ENCODE assay signal across 15 mouse cellular contexts in genomic region chr9:114536628-114537027, GRCm38 (mm10). TPM values are rescaled to one million over a fixed set of nuclear protein-coding genes. Genes with fewer than 3 reads are reported as not detected.
DNase-seq lines count a peak whose midpoint lies in the region; ATAC-seq and TF ChIP-seq lines count a peak whose summit lies in the region.
"Had no signal": no experiment of that assay in that cellular context is flagged by ENCODE, and none has a peak within 500 bp of the region (broad histone marks: within the 10 kb centered on the region; RNA-seq: fewer than 3 reads in every experiment).

No protein-coding gene starts in this region.

- no peak for TF ChIP-seq POLR2A in thymus, adult 2 months (IDR thresholded peaks at IDR 0.05; ENCODE audit: control insufficient read depth, extremely low read depth, insufficient read depth, low read length, poor library complexity)

- H3K27ac ChIP-seq in intestine, embryonic 15.5 days, result no peak overlapping the region
- H3K27ac ChIP-seq in intestine, postnatal 0 days (ENCODE audit: low read depth, low read length), result no peak overlapping the region
- no peak overlapping the region; the same call in 1 of the 2 replicates for H3K27ac ChIP-seq in thymus, adult 2 months (ENCODE audit: control insufficient read depth, insufficient read depth, low read length)

- 32% methylated on average over 2 of the region's 2 CpGs for WGBS in intestine, embryonic 15.5 days
- WGBS in intestine, postnatal 0 days, result 46% methylated on average over 2 of the region's 2 CpGs
- 97% methylated on average over 2 of the region's 2 CpGs for WGBS in thymus, adult 2 months

- H3K4me2 ChIP-seq in intestine, embryonic 15.5 days (replicated peaks), result no peak overlapping the region
- no peak overlapping the region for H3K4me2 ChIP-seq in intestine, postnatal 0 days (replicated peaks; ENCODE audit: low read depth)

- DNase-seq in 3T3-L1 (ENCODE audit: low read depth, low spot score) (peak; percentile 61), ES-CJ7 (ENCODE audit: low read depth, low spot score) (peak; percentile 53)
- DNase-seq in forelimb bud, embryonic 11.5 days (ENCODE audit: low read depth, low spot score), result peak; percentile 61
- DNase-seq in yolk sac, embryonic 10.5 days (ENCODE audit: low spot score), result no peak
- no peak for DNase-seq in thymus, adult 2 months
- DNase-seq in layer of hippocampus, postnatal 14 days (ENCODE audit: low spot score in 2 of 2), result no peak
- DNase-seq: adrenal gland, postnatal 25 days; cerebellum, adult 11-12 months; thymus, postnatal 4 days had no signal

- ATAC-seq in intestine, embryonic 15.5 days, result peak; percentile 45
- ATAC-seq in intestine, postnatal 0 days, result no peak
- ATAC-seq: inflammation-experienced regulatory T-cells, adult 6 months had no signal

- 0 out of 2 replicates have a peak overlapping the region, but pooled peaks have one; percentile 3 for H3K9ac ChIP-seq in intestine, embryonic 15.5 days
- H3K9ac ChIP-seq in intestine, postnatal 0 days (ENCODE audit: low read depth, low read length), result no peak overlapping the region

- H3K4me1 ChIP-seq in intestine, embryonic 15.5 days (replicated peaks), result peaks cover 18% of the 10 kb centered on the region
- 0 out of 2 replicates have a peak, but pooled peaks cover 7% of the 10 kb centered on the region for H3K4me1 ChIP-seq in intestine, postnatal 0 days (replicated peaks; ENCODE audit: control insufficient read depth, insufficient read depth, low read length)
- no peaks in the 10 kb centered on the region for H3K4me1 ChIP-seq in thymus, adult 2 months (replicated peaks; ENCODE audit: control insufficient read depth, insufficient read depth, low read length)

- no peak overlapping the region for H3K4me3 ChIP-seq in intestine, embryonic 15.5 days (replicated peaks)
- no peak overlapping the region for H3K4me3 ChIP-seq in intestine, postnatal 0 days (ENCODE audit: low read depth, low read length)
- no peak overlapping the region for H3K4me3 ChIP-seq in thymus, adult 2 months (ENCODE audit: control insufficient read depth, insufficient read depth, low read length)

- H3K36me3 ChIP-seq in intestine, embryonic 15.5 days, result no peaks in the 10 kb centered on the region
- no peaks in the 10 kb centered on the region for H3K36me3 ChIP-seq in intestine, postnatal 0 days (ENCODE audit: control insufficient read depth, insufficient read depth)
- H3K36me3 ChIP-seq in thymus, adult 2 months (ENCODE audit: control insufficient read depth, insufficient read depth, low read length), result no peaks in the 10 kb centered on the region

- H3K9me3 ChIP-seq in intestine, embryonic 15.5 days, result no peaks in the 10 kb centered on the region
- H3K9me3 ChIP-seq in intestine, postnatal 0 days (ENCODE audit: control insufficient read depth), result no peaks in the 10 kb centered on the region

- no peak for TF ChIP-seq CTCF in intestine, postnatal 0 days (IDR thresholded peaks at IDR 0.05; ENCODE audit: low read depth)
- no peak for TF ChIP-seq CTCF in thymus, adult 2 months (IDR thresholded peaks at IDR 0.05; ENCODE audit: borderline replicate concordance, control insufficient read depth, extremely low read depth, insufficient read depth, low read length, poor library complexity)

- H3K27me3 ChIP-seq in intestine, embryonic 15.5 days (replicated peaks), result no peaks in the 10 kb centered on the region
- no peaks in the 10 kb centered on the region for H3K27me3 ChIP-seq in intestine, postnatal 0 days (replicated peaks; ENCODE audit: control insufficient read depth, insufficient read depth, low read length)
- H3K27me3 ChIP-seq in thymus, adult 2 months (ENCODE audit: control insufficient read depth, insufficient read depth, low read length), result no peaks in the 10 kb centered on the region

RNA-seq across cellular contexts. Expression of gene C130032M10Rik, which starts 21.1 kb away (rescaled TPM):
- polyA plus RNA-seq in intestine, embryonic 15.5 days (2015; fragmentation: Nextera tagmentation; extraction: Ambion mirVana), result 0.48 and 0.58 TPM in 2 replicates
- polyA plus RNA-seq in intestine, postnatal 0 days (2015; fragmentation: Nextera tagmentation; extraction: Ambion mirVana), result not detected in 2 replicates
- polyA plus RNA-seq in thymus, adult 2 months (2012; rRNA removed), result not detected in 2 replicates
- not detected for total RNA-seq in layer of hippocampus, postnatal 14 days (2021)
- total RNA-seq: adrenal gland, postnatal 25 days; left cerebral cortex, adult 18-20 months; MEL had no signal
- polyA plus RNA-seq: gonadal fat pad, adult 2 months; inflammation-experienced regulatory T-cells, adult 6 months had no signal

RNA-seq across cellular contexts. Expression of gene Trim71, which starts 27.5 kb away (rescaled TPM):
- polyA plus RNA-seq in intestine, embryonic 15.5 days (2015; fragmentation: Nextera tagmentation; extraction: Ambion mirVana), result 4.1 TPM in 2 replicates
- polyA plus RNA-seq in intestine, postnatal 0 days (2015; fragmentation: Nextera tagmentation; extraction: Ambion mirVana), result 1.5 and 2.0 TPM in 2 replicates
- 0.03 TPM in 1 of 2 replicates, not detected in the other for polyA plus RNA-seq in thymus, adult 2 months (2012; rRNA removed)
- under 1 TPM; 0.50 to 0.69 TPM for total RNA-seq in layer of hippocampus, postnatal 14 days (2021)
- total RNA-seq: MEL had no signal
- polyA plus RNA-seq: gonadal fat pad, adult 2 months had no signal

RNA-seq across cellular contexts. Expression of gene Ccr4, which starts 31.9 kb away (rescaled TPM):
- polyA plus RNA-seq in intestine, embryonic 15.5 days (2015; fragmentation: Nextera tagmentation; extraction: Ambion mirVana), result 0.56 and 0.63 TPM in 2 replicates
- polyA plus RNA-seq in intestine, postnatal 0 days (2015; fragmentation: Nextera tagmentation; extraction: Ambion mirVana), result 2.3 TPM in 2 replicates
- 88.6 and 94.5 TPM in 2 replicates for polyA plus RNA-seq in thymus, adult 2 months (2012; rRNA removed)
- total RNA-seq in layer of hippocampus, postnatal 14 days (2021), result not detected
- total RNA-seq: adrenal gland, postnatal 25 days; left cerebral cortex, adult 18-20 months; MEL had no signal

Comparison
In these comparisons a context has a peak if more than half of its experiments do, and no peak if none do; other contexts are left out.
1. DNase-seq: peak in 3T3-L1 (single experiment), ES-CJ7 (single experiment) and forelimb bud, embryonic 11.5 days (single experiment); none in yolk sac, embryonic 10.5 days (single experiment), thymus, adult 2 months (single experiment) and layer of hippocampus, postnatal 14 days (0 of 2).
2. RNA of gene Ccr4, which starts 31.9 kb away (polyA plus RNA-seq): 88.6 to 94.5 TPM in thymus, adult 2 months; 2.3 TPM in intestine, postnatal 0 days and 0.56 to 0.63 TPM in intestine, embryonic 15.5 days; every median in the first group is over 10 times any median in the second.